Mouse (Mus musculus) gastrocnemius, adult 18-20 months (tissue): ENCODE results near the gene Prx. TPM values are rescaled to one million over a fixed set of nuclear protein-coding genes. Genes with fewer than 3 reads are reported as not detected.
"Not testable (repeated sequence)": the region's sequence is repeated elsewhere in the genome, so short reads cannot be mapped to it uniquely, and the experiment has no call there.

Source experiments
- DNase-seq: peaks from one replicate; pipeline ENCODE4 v3.0.0; 2021; ENCODE audit warnings: low spot score
- total RNA-seq, 2 experiments: library from RNA; stranded (reverse); gene quantifications; 2 replicates each; pipeline ENCODE4 v1.2.3; 2021

Gene Prx
- total RNA-seq, 2 experiments from 2014 or later: 5.2 to 6.6 TPM

DNA sequence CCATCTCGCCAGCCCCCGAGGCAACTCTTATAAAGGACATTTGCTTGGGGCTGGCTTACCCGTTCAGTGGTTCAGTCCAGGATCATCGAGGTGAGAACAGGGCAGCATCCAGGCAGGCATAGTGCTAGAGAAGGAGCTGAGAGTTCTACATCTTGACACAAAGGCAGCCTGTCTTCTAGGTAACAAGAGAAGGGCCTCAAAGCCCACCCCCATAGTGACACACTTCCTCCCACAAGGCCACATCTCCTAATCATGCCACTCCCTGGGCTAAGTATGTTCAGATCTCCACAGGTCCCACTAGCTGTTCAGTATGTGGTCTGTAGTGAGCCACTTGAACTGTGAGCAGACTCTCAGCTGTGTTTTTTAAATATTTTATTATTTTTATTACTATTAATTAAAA lies 15.3 kb upstream of the Prx start:
- no peak for DNase-seq

DNA sequence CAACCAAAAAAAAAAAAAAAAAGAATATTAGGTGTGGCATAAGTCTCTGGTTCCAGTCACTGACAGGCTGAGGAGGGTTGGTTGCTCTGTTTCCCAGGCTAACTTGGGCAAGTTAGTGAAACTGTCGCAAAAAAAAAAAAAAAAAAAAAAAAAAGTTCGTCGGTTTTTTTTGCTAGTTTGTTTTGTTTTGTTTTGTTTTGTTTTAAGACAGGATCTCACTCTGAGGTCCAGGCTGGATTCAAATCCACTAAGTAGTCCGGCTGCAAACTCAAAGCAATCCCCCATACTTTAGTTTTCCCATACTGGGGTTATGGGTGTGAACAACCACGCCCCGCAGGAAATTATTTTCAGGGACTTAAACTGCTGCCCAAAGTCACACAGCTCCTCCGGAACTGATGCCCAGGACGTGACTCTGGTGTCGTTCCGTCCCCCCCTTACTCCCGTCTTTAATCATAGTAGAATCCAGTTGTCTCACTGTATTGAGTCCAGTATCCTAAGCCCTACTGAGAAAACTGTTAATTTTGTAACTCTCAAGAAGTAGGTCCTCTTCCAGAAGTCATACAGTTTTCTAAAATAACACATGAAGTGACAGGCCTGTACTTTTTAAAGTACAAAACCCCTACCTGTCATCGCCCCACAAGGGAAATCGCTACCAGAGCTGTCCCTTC lies 12.9 kb upstream of the Prx start:
- DNase-seq: no peak

DNA sequence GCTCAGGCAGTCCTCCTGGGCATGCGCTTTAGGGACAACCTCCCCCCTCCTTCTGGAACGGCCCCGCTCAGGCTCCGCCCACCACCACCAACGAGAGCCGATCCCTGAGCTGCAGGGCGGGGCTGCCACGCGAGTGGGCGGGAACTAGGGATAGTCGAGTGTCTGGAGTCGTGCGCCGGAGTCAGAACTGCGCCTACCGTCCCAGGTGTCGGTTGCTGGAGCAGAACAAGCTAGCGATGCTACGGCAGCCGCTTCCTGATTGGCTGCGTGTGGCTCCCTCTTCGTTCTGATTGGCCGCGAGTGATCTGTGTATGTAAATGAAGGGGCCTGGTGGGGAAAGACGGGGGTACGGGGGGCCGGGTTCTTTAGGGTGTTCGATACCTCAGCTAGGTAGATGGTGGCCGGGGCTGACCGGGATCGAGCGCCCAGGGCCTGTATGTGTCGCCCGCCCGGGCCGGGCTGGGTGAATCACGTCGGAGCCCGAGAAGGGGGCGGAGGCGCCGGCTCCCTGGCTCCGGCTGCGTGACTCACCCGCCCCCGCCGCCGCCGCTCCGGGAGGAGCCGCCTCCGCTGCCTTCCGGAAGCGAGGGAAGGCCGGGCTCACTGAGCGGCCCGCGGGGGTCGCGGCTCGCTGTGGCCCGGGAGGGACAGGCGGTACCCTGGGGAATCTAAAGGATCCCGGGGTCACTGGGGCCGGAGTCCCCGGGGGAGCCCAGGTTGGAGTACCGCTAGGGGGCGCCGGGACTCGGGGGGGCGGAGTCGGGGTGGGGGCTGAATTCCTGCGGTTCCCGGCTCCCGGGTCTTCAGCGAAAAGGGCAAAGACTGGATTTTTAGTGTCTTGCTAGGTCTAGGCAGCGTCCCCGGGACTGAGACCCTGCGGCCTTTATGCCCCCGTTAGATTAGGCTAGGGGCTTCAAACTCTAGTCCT lies 12.1 kb upstream of the Prx start, which contains the start of gene Sertad1:
Gene Sertad1, plus strand, starts transcription at position 141 of the 928 bp plus-strand sequence.
- DNase-seq: peak; percentile 100

GRCm38 (mm10) chr7:27487740-27488268 lies 11.3 kb upstream of the Prx start:
- DNase-seq: peak; percentile 56

- no peak for DNase-seq
Observed at GRCm38 (mm10) chr7:27489270-27489869, 9.8 kb upstream of the Prx start.

DNA sequence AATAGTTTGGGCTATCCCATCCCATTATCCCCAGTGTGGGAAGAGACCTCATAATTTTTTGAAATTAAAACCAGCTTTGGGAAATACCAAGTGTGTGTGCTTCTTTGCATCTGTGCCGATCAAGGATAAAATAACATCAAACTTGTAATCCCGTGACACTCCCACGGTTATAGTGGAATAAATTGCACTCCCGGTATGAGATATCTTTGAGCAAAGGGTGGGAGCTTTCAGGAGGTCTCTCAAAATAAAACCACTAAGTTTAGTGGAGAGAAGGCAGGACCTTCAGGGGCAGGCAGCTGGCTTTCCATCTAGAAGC lies 8.9 kb upstream of the Prx start:
- DNase-seq: no peak

GRCm38 (mm10) chr7:27490543-27491329 lies 8.4 kb upstream of the Prx start:
- peak; percentile 94 for DNase-seq

DNA sequence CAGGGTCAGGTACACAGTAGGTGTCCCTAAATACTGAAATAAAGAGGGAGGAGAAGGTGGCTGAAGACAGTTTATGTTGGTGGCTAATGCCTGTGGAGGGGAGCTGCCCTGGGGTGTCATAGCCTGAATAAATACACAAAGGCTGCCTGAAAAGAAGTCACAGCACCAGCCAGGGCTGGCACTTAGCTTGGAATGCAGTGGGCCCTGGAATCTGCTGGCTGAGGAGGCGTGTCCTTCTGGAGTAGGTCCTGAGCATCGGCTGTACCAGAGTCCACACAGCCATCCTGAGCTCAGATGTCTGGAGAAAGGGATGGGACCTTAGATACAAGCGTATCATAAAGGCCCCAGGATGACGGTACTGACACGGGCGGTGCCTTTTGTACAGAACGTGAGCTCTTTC lies 7.3 kb upstream of the Prx start:
- no peak for DNase-seq

GRCm38 (mm10) chr7:27493022-27493421 lies 6.1 kb upstream of the Prx start:
- DNase-seq: no peak

- DNase-seq: no peak
Observed at GRCm38 (mm10) chr7:27493450-27493849, 5.7 kb upstream of the Prx start.

GRCm38 (mm10) chr7:27494659-27495367 lies 4.3 kb upstream of the Prx start:
- not testable (repeated sequence) for DNase-seq

GRCm38 (mm10) chr7:27501620-27502019 lies 2.5 kb downstream of the Prx start:
- peak; percentile 84 for DNase-seq

- DNase-seq: no peak
Observed at GRCm38 (mm10) chr7:27506765-27507370, 7.7 kb downstream of the Prx start.

DNA sequence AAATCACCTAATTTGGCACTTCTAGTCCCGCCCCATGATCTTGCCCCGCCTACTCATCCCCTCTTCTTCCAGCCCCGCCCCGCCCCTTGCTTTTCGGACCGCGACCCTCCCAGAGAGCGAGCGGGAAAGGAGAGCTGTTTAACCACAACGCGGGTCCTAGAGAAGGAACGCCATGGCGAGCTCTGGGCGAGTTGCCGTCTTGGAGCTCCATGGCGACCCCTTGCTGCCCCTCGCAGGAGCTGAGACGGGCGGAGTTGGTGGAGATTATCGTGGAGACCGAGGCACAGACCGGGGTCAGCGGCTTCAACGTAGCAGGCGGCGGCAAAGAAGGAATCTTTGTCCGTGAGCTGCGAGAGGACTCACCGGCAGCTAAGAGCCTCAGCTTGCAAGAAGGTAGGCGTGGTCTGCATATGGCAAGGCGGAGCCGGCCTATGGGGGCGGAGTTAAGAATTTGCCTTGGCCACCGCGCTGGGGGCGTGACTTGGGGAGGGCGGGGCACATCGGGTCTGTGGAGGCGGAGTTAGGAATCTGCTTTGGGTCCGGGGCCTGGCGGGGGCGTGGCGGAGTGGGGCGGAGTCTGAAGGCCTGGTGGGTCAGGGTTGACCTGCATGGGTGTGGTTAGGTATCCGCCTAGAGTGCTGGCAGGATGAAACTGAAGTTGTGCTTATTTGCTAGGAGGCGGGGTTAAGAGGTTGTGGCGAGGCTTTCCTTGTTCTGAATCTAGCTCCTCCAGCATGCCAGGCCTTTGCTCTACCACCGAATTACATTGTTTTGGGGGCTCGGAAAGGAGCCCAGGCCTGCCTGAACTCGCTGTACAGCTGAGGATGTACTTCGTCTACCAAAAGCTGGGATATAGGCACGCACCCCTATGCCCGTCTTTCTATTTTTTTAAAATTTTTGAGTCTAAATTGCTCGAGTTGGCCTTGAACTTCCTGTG lies 8.9 kb downstream of the Prx start:
- peak; percentile 98 for DNase-seq

DNA sequence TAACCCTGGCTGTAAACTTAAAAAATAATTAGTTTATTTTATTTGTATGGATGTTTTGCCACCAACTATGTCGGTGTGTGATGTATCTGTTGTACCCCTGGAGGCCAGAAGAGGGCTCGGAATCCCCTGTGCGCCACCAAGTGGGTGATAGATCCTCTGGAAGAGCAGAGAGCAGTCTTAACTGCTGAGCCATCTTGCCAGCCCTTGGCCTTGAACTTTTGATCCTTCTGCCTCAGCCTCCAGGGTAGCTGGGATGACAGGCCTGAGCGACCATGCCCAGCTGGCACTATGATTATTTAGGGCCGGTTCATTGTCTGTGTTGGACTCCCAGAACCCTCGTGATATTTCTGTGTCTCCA lies 9.5 kb downstream of the Prx start:
- DNase-seq: peak; percentile 62

DNA sequence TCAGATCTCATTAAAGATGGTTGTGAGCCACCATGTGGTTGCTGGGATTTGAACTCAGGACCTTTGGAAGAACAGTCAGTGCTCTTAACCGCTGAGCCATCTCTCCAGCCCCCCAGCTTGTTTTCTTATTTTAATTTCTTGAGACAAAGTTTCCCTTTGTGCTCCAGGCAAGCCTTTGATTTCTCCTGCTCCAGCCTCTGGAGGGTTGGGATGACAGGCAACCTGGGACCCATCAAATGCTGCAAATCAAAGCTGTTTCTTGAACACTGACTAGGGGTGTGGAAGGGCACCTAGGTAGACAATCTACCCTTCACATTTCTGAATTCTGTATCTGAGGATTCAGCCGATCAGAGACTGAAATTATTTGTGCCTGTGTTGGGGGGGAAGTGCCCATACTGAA lies 11.7 kb downstream of the Prx start:
- DNase-seq: no peak

- no peak for DNase-seq
Observed at GRCm38 (mm10) chr7:27514961-27515360, 15.8 kb downstream of the Prx start.

DNA sequence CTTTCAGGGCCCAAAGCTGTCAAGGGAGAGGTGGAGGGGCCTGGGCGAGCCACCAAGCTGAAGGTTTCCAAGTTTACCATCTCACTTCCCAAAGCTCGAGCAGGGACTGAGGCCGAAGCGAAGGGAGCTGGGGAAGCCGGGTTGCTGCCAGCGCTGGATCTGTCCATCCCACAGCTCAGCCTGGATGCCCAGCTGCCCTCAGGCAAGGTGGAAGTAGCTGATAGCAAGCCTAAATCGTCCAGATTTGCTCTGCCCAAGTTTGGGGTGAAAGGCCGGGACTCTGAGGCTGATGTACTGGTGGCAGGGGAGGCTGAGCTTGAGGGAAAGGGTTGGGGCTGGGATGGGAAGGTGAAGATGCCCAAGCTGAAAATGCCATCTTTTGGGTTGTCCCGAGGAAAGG lies 19.2 kb downstream of the Prx start:
- no peak for DNase-seq

- DNase-seq: no peak
Observed at GRCm38 (mm10) chr7:27520104-27520503, 21.0 kb downstream of the Prx start.
